Mouse (Mus musculus) naive thymus-derived CD4-positive, alpha-beta T cell, adult 5 months (primary cell): ENCODE results near the gene Rorb. TPM values are rescaled to one million over a fixed set of nuclear protein-coding genes. Genes with fewer than 3 reads are reported as not detected.

ENCODE experiments used
- polyA plus RNA-seq: library from polyadenylated mRNA; unstranded; fragments of 100-300 nt; shearing (Covaris generic); gene quantifications from one replicate; pipeline ENCODE4 v1.2.1, GENCODE M21; 2017

The Rorb gene
- polyA plus RNA-seq, result 0.46 TPM

GRCm38 (mm10) chr19:19110793-19111427, at the start of gene Rorb:
TSS of gene Rorb (minus strand) at chr19:19111196.

